Mouse (Mus musculus) G1E (cell line): ENCODE data around the gene Mrpl35.

Experiments
- CTCF ChIP-seq: IDR thresholded peaks from 2 replicates; pipeline ENCODE4 v1.5.1; 2012; ENCODE audit warnings: low read depth, low read length, inconsistent platforms, mixed read lengths
- GATA1 ChIP-seq: IDR thresholded peaks from 2 replicates; pipeline ENCODE4 v1.6.1; 2012; ENCODE audit warnings: borderline replicate concordance, low read length, inconsistent platforms, mixed read lengths
- GATA2 ChIP-seq: IDR thresholded peaks from 2 replicates; pipeline ENCODE4 v1.6.1; 2012; ENCODE audit warnings: low read depth, low read length, inconsistent platforms, borderline replicate concordance
- TAL1 ChIP-seq: conservative IDR thresholded peaks from 2 replicates; pipeline ENCODE4 v1.6.1; 2012; ENCODE audit warnings: low read depth, low read length, inconsistent platforms, mixed read lengths

GRCm38 (mm10) chr6:71778016-71778415, 48.8 kb downstream of the Mrpl35 start:
- TF ChIP-seq CTCF: no peak
- TF ChIP-seq TAL1: no peak
- no peak for TF ChIP-seq GATA1
- no peak for TF ChIP-seq GATA2
